Mouse (Mus musculus): ENCODE measurements around the gene Fam192a. TPM values are rescaled to one million over a fixed set of nuclear protein-coding genes. Genes with fewer than 3 reads are reported as not detected.

The Fam192a gene
- 94.1 TPM for polyA plus RNA-seq (2017; shearing (Covaris generic))

GRCm38 (mm10) chr8:94601607-94602385, at the start of gene Fam192a, which contains the start of gene Rspry1:
TSS of gene Fam192a (minus strand) at chr8:94601997.
TSS of gene Rspry1 (plus strand) at chr8:94601937.

DNA sequence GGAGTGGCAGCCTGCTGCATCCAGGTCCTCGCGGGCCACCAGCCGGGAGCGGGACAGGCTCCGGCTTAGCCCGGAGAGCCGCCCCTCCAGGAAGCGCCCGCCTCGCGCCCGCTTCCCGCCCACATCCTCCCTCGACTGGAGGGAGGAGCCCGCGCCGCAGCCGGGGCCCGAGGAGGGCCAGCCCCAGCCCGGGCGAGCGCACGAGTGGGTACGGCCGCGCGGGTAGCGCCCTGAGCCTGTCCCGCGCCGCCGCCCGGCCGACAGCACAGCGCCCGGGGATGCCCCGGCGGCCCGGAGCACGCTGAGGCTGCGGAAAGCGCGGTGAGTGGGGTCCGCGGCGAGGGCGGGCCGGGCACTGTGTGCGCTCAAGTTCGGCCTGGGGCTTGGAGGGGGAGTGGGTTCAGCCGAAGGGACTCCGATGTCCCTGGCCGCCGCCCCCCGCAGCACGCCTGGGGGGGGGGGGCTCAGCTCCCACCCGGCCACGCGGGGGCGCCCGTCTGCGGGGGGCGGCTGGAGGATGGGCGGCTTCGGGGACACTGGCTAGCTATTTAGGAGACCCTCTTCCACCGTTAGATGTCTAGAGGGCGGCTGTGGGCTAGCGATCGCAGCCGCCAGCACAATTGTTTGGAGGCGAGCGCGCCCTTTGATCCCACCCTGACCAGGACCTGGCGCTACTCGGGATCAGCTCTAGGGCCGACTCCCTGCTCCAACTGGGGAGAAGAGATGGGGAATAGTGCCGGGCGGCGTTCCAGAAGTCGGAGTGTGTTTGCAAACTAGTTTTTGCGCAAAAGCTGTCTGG, 68.7 kb downstream of the Fam192a start, which contains the start of gene Cpne2:
Gene Cpne2, plus strand, starts transcription at position 118 of the 799 bp plus-strand sequence.

Other genes starting within 250 kb of the Fam192a start
- 155 TPM for gene Herpud1, start 215.6 kb downstream of the Fam192a start, polyA plus RNA-seq (2017; shearing (Covaris generic))
- gene Nlrc5, start 167.6 kb downstream of the Fam192a start, polyA plus RNA-seq (2017; shearing (Covaris generic)), result 285 TPM
- gene Cpne2, start 69.0 kb downstream of the Fam192a start, polyA plus RNA-seq (2017; shearing (Covaris generic)), result not detected
- gene Rspry1, start 60 bp downstream of the Fam192a start, polyA plus RNA-seq (2017; shearing (Covaris generic)), result 77.4 TPM
- 26.9 TPM for gene Arl2bp, start 64.6 kb upstream of the Fam192a start, polyA plus RNA-seq (2017; shearing (Covaris generic))
- gene Pllp, start 94.3 kb upstream of the Fam192a start, polyA plus RNA-seq (2017; shearing (Covaris generic)), result 0.35 TPM
- not detected for gene Ccl22, start 143.6 kb upstream of the Fam192a start, polyA plus RNA-seq (2017; shearing (Covaris generic))
- gene Cx3cl1, start 170.0 kb upstream of the Fam192a start, polyA plus RNA-seq (2017; shearing (Covaris generic)), result 0.37 TPM
- gene Ccl17, start 208.5 kb upstream of the Fam192a start, polyA plus RNA-seq (2017; shearing (Covaris generic)), result not detected
- gene Coq9, start 236.3 kb upstream of the Fam192a start, polyA plus RNA-seq (2017; shearing (Covaris generic)), result 72.7 TPM
- 104 TPM for gene Ciapin1, start 236.4 kb upstream of the Fam192a start, polyA plus RNA-seq (2017; shearing (Covaris generic))